Mouse (Mus musculus): Measurements from ENCODE around the gene Myo18b. TPM values are rescaled to one million over a fixed set of nuclear protein-coding genes. Genes with fewer than 3 reads are reported as not detected.

The Myo18b gene
- total and polyA plus RNA-seq, 3 experiments = 0.05 TPM; not detected in 2

DNA sequence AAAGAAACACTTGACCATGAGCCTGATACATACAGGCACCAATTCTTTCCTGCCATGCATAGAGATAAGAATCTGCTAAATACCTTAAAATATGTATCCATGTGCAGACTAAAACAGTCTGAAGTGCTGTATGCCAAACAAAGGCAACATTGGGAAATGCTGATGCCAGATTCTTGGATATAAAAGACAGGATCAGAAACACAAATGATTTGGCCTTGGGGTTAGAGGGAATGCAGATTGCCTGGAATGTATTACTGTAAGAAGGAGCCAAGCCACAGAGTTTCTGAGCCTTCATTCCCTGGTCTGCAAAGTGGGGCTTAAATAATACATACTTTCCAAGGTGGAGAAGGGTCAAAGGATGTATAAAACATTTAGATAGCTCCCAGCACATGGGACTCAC lies 61.3 kb downstream of the Myo18b start:
- DNase-seq (ENCODE audit: low spot score) (no peak), ATAC-seq (ENCODE audit: extremely low read depth, insufficient number of reproducible peaks, low FRiP score, poor library complexity, severe bottlenecking) (no peak)
- no peaks in the 10 kb centered on the region for H3K36me3 ChIP-seq (replicated peaks)
- peaks cover 95% of the 10 kb centered on the region for H3K9me3 ChIP-seq (replicated peaks)
- H3K4me1 ChIP-seq (ENCODE audit: insufficient read depth, low read depth, low read length) = no peaks in the 10 kb centered on the region; the same call in 1 of the 2 replicates
- no peaks in the 10 kb centered on the region; the same call in 1 of the 2 replicates for H3K27me3 ChIP-seq (ENCODE audit: insufficient read depth, low read length)
- no peak for TF ChIP-seq CTCF (IDR thresholded peaks at IDR 0.05; ENCODE audit: low read depth, low read length)
- TF ChIP-seq TAL1 (conservative IDR thresholded peaks at IDR 0.05; ENCODE audit: low read depth, low read length) = no peak
- TF ChIP-seq GATA2 (IDR thresholded peaks at IDR 0.05; ENCODE audit: borderline replicate concordance, low read depth, low read length) = no peak
- TF ChIP-seq POLR2AphosphoS5 (IDR thresholded peaks at IDR 0.05; ENCODE audit: insufficient replicate concordance, low read depth, low read length) = no peak
- TF ChIP-seq GATA1 (IDR thresholded peaks at IDR 0.05; ENCODE audit: borderline replicate concordance, low read length) = no peak
- no peak overlapping the region for H3K4me3 ChIP-seq (ENCODE audit: low read depth, low read length)

DNA sequence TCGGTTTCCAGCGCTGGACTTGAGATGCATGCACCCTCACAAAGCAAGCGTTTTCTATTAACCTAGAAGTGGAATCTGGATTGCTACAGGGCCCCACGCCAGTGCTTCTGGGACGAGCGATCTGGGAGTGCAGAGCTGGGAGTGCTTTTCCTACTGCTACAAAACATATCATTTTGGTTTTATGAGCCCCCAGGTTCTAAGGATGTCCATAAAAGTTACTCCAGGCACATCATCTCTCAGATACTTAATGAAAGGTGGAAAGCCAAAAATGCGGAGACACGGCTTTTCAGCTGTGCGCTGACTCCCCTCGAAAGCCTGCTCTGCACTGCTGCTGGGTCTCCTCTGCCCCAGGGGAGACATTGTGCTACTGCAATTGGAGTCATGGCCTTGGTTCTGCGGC lies 62.3 kb downstream of the Myo18b start:
- peaks cover 94% of the 10 kb centered on the region for H3K9me3 ChIP-seq (replicated peaks)
- no peaks in the 10 kb centered on the region; the same call in 1 of the 2 replicates for H3K4me1 ChIP-seq (ENCODE audit: insufficient read depth, low read depth, low read length)
- H3K4me3 ChIP-seq (ENCODE audit: low read depth, low read length) = no peak overlapping the region
- DNase-seq (ENCODE audit: low spot score) (no peak), ATAC-seq (ENCODE audit: extremely low read depth, insufficient number of reproducible peaks, low FRiP score, poor library complexity, severe bottlenecking) (no peak)
- H3K36me3 ChIP-seq (replicated peaks) = no peaks in the 10 kb centered on the region
- TF ChIP-seq CTCF (IDR thresholded peaks at IDR 0.05; ENCODE audit: low read depth, low read length) = no peak
- TF ChIP-seq GATA1 (IDR thresholded peaks at IDR 0.05; ENCODE audit: borderline replicate concordance, low read length) = no peak
- TF ChIP-seq GATA2 (IDR thresholded peaks at IDR 0.05; ENCODE audit: borderline replicate concordance, low read depth, low read length) = no peak
- no peak for TF ChIP-seq TAL1 (conservative IDR thresholded peaks at IDR 0.05; ENCODE audit: low read depth, low read length)
- TF ChIP-seq POLR2AphosphoS5 (IDR thresholded peaks at IDR 0.05; ENCODE audit: insufficient replicate concordance, low read depth, low read length) = no peak
- no peaks in the 10 kb centered on the region; the same call in 1 of the 2 replicates for H3K27me3 ChIP-seq (ENCODE audit: insufficient read depth, low read length)

DNA sequence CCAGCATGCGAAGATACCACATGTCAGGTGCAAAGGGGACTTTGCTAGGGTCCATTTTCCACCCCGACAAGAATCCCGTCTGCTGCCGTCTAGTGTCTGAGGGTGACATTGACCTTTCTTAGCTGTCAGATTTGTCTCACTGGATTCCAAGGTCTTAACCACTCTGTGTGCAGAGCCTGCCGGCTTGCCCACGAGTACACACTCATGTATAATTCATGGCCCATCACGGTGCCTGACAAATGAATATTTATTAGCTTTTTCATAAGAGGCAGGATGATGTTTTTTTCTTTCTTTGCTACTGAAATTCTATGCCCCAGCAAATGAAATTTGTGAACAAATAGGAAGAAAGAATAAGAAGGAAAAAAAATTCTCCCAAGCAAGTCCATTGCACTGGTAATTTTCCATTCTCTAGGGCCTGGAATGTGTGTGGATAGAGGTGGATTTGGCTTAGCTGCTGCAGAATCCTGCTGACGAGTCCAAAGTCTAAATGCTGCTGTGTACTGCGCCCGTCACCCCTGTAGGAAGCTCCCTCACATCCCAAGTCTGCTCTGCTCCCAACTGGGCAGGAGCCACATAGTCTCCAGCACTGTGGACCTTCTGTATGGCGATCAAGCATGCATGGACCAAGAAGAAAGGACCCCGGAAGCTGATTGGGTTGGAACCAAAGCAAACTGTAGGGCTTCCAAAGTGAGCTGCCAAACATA lies 70.9 kb downstream of the Myo18b start:
- TF ChIP-seq GATA2 (IDR thresholded peaks at IDR 0.05; ENCODE audit: borderline replicate concordance, low read depth, low read length) = no peak
- TF ChIP-seq CTCF (IDR thresholded peaks at IDR 0.05; ENCODE audit: low read depth, low read length) = no peak
- no peak for DNase-seq (ENCODE audit: low spot score)
- ATAC-seq (ENCODE audit: extremely low read depth, insufficient number of reproducible peaks, low FRiP score, poor library complexity, severe bottlenecking) = no peak
- Histone ChIP-seq H3K9me3 (replicated peaks) (peaks cover 70% of the 10 kb centered on the region), H3K4me3 (ENCODE audit: low read depth, low read length) (no peak overlapping the region), H3K4me1 (ENCODE audit: insufficient read depth, low read depth, low read length) (no peaks in the 10 kb centered on the region), H3K36me3 (replicated peaks) (no peaks in the 10 kb centered on the region), H3K27me3 (ENCODE audit: insufficient read depth, low read length) (no peaks in the 10 kb centered on the region)

DNA sequence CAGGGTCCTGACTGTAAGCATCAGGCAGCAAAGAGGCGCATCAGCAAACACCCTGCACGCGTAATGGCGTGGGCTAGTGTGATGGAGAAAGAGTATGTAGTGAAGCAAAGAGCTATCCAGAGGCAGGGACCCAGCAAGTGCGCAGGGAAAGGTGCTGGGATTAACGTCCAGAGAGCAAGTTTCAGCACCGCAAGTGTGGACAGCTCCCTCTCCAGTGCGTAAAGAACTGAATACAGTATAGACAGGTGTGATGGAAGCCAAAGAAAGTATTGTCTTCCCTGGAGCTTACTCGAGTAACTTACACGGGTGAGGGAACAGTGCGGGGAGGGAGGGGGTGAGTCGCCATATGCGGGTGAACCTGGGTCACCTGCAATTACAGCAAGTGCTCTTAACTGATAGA lies 71.8 kb downstream of the Myo18b start:
- H3K9me3 ChIP-seq (replicated peaks) = peaks cover 68% of the 10 kb centered on the region
- H3K4me3 ChIP-seq (ENCODE audit: low read depth, low read length) = no peak overlapping the region
- no peak for TF ChIP-seq TAL1 (conservative IDR thresholded peaks at IDR 0.05; ENCODE audit: low read depth, low read length)
- TF ChIP-seq GATA2 (IDR thresholded peaks at IDR 0.05; ENCODE audit: borderline replicate concordance, low read depth, low read length) = no peak
- no peak for TF ChIP-seq POLR2AphosphoS5 (IDR thresholded peaks at IDR 0.05; ENCODE audit: insufficient replicate concordance, low read depth, low read length)
- TF ChIP-seq CTCF (IDR thresholded peaks at IDR 0.05; ENCODE audit: low read depth, low read length) = no peak
- no peak for TF ChIP-seq GATA1 (IDR thresholded peaks at IDR 0.05; ENCODE audit: borderline replicate concordance, low read length)
- no peaks in the 10 kb centered on the region for H3K4me1 ChIP-seq (ENCODE audit: insufficient read depth, low read depth, low read length)
- H3K27me3 ChIP-seq (ENCODE audit: insufficient read depth, low read length) = no peaks in the 10 kb centered on the region
- ATAC-seq (ENCODE audit: extremely low read depth, insufficient number of reproducible peaks, low FRiP score, poor library complexity, severe bottlenecking) = no peak
- no peaks in the 10 kb centered on the region for H3K36me3 ChIP-seq (replicated peaks)
- no peak for DNase-seq (ENCODE audit: low spot score)

DNA sequence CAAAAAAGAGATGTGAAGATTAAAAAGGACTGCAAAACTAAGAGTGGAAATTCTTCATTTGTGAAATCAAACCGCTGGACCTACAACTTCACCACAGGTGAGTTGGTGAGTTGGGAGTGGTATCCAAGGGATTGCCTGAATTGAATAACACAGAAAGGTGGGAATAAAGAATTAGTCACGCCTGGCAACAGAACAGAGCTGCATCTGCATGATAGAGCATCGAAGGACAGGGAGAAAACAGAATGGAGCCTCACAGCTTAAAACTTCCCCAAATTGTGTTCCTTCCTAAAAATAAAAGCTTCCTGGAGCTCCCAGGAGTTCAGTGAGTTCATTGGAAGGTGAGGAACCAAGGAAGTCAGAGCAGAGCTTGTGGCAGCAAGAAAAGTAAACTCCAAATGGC lies 73.7 kb downstream of the Myo18b start:
- Histone ChIP-seq H3K9me3 (replicated peaks) (peaks cover 61% of the 10 kb centered on the region), H3K4me3 (ENCODE audit: low read depth, low read length) (no peak overlapping the region), H3K27me3 (ENCODE audit: insufficient read depth, low read length) (no peaks in the 10 kb centered on the region), H3K4me1 (ENCODE audit: insufficient read depth, low read depth, low read length) (no peaks in the 10 kb centered on the region), H3K36me3 (replicated peaks) (no peaks in the 10 kb centered on the region)
- DNase-seq (ENCODE audit: low spot score) = no peak
- TF ChIP-seq GATA1 (IDR thresholded peaks at IDR 0.05; ENCODE audit: borderline replicate concordance, low read length) = no peak
- no peak for TF ChIP-seq GATA2 (IDR thresholded peaks at IDR 0.05; ENCODE audit: borderline replicate concordance, low read depth, low read length)
- TF ChIP-seq POLR2AphosphoS5 (IDR thresholded peaks at IDR 0.05; ENCODE audit: insufficient replicate concordance, low read depth, low read length) = no peak
- TF ChIP-seq TAL1 (conservative IDR thresholded peaks at IDR 0.05; ENCODE audit: low read depth, low read length) = no peak
- TF ChIP-seq CTCF (IDR thresholded peaks at IDR 0.05; ENCODE audit: low read depth, low read length) = no peak
- ATAC-seq (ENCODE audit: extremely low read depth, insufficient number of reproducible peaks, low FRiP score, poor library complexity, severe bottlenecking) = no peak

DNA sequence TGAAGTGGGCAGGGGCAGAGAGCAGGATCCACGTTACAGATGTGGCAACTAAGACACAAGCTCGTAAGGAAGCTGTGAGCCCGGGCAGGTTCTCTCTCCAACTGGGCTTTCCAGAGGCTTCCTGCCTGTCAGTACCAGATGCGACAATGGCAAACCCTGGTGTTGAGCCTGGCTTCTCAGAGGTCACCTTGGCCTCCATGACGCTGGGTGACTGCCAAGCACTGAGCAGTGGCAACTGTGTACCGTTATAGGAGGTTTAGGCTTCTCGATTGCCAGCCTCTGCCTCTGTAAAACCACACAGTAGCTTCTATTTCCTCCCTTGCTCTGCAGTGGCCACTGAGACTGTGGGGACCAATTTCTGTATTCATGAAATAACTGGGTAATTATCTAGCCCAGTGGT lies 81.1 kb downstream of the Myo18b start:
- no peaks in the 10 kb centered on the region for H3K27me3 ChIP-seq (ENCODE audit: insufficient read depth, low read length)
- no peaks in the 10 kb centered on the region for H3K36me3 ChIP-seq (replicated peaks)
- H3K4me3 ChIP-seq (ENCODE audit: low read depth, low read length) = no peak overlapping the region
- peaks cover 62% of the 10 kb centered on the region for H3K9me3 ChIP-seq (replicated peaks)
- no peak for ATAC-seq (ENCODE audit: extremely low read depth, insufficient number of reproducible peaks, low FRiP score, poor library complexity, severe bottlenecking)
- no peak for DNase-seq (ENCODE audit: low spot score)
- H3K4me1 ChIP-seq (ENCODE audit: insufficient read depth, low read depth, low read length) = no peaks in the 10 kb centered on the region
- TF ChIP-seq POLR2AphosphoS5 (IDR thresholded peaks at IDR 0.05; ENCODE audit: insufficient replicate concordance, low read depth, low read length) = no peak
- TF ChIP-seq GATA1 (IDR thresholded peaks at IDR 0.05; ENCODE audit: borderline replicate concordance, low read length) = no peak
- TF ChIP-seq TAL1 (conservative IDR thresholded peaks at IDR 0.05; ENCODE audit: low read depth, low read length) = no peak

All from G1E (cell line).